Mouse (Mus musculus) CH12.LX (cell line): Measurements from ENCODE around the gene Nsf. TPM values are rescaled to one million over a fixed set of nuclear protein-coding genes. Genes with fewer than 3 reads are reported as not detected.
A peak's percentile ranks its signal among the peaks of the same experiment; 100 is the strongest.

Source experiments
- DNase-seq: peaks from one replicate; pipeline ENCODE4 v3.0.0-alpha.2; 2013; ENCODE audit errors: extremely low read depth
- H3K27ac ChIP-seq: 2 replicates; pipeline ENCODE4 v1.5.1; 2012; ENCODE audit warnings: low read depth, mild to moderate bottlenecking, control low read depth, moderate library complexity; ENCODE audit not compliant: insufficient read depth
- H3K27me3 ChIP-seq: replicated peaks from 2 replicates; pipeline ENCODE3; 2012; ENCODE audit warnings: inconsistent platforms
- H3K36me3 ChIP-seq, 2 experiments: replicated peaks in 1 of 2; 2 replicates each; pipeline versions ENCODE3 to v1.6.1; 2012; ENCODE audit warnings: inconsistent platforms in 1 of 2, low read length in 1 of 2, mild to moderate bottlenecking in 1 of 2, mixed read lengths in 1 of 2, moderate library complexity in 1 of 2; ENCODE audit not compliant: control insufficient read depth in 1 of 2, insufficient read depth in 1 of 2
- H3K4me1 ChIP-seq, 2 experiments: 2 replicates each; pipeline ENCODE4 v1.6.1; 2012; ENCODE audit warnings: inconsistent platforms in 1 of 2, moderate library complexity in 1 of 2; ENCODE audit not compliant: insufficient read depth in 2 of 2, control insufficient read depth in 1 of 2
- H3K4me2 ChIP-seq: 2 replicates; pipeline ENCODE4 v1.6.1; 2012; ENCODE audit warnings: low read depth, mild to moderate bottlenecking, control low read depth; ENCODE audit not compliant: poor library complexity, insufficient read depth, severe bottlenecking
- H3K4me3 ChIP-seq, 3 experiments: fragments of 150-350 bp in 1 of 3; sonication (generic) in 1 of 3; replicated peaks in 1 of 3; 2 replicates each; pipeline versions ENCODE3 to v1.5.1; 2011 to 2012; ENCODE audit warnings: low read depth in 2 of 3, low read length in 2 of 3, mild to moderate bottlenecking in 2 of 3, moderate library complexity in 2 of 3, control low read depth in 1 of 3, improper control_type of control experiment in 1 of 3, inconsistent platforms in 1 of 3, mixed read lengths in 1 of 3; ENCODE audit not compliant: poor library complexity in 1 of 3
- H3K79me2 ChIP-seq: replicated peaks from 2 replicates; pipeline ENCODE4 v1.6.1; 2012; ENCODE audit warnings: mild to moderate bottlenecking, moderate library complexity; ENCODE audit not compliant: control insufficient read depth, poor library complexity, insufficient read depth, severe bottlenecking; ENCODE audit errors: extremely low read depth
- H3K9ac ChIP-seq: 2 replicates; pipeline ENCODE4 v1.6.1; 2012; ENCODE audit warnings: low read depth, mild to moderate bottlenecking, control low read depth, moderate library complexity; ENCODE audit not compliant: insufficient read depth
- H3K9me3 ChIP-seq: replicated peaks from 2 replicates; pipeline ENCODE3; 2012; ENCODE audit warnings: low read length, inconsistent platforms, mixed read lengths
- CTCF ChIP-seq, 2 experiments: IDR thresholded peaks in 1 of 2; conservative IDR thresholded peaks in 1 of 2; 2 replicates each; pipeline ENCODE4 v1.5.1; 2011 to 2012; ENCODE audit warnings: low read depth in 2 of 2, low read length in 2 of 2, improper control_type of control experiment in 1 of 2, inconsistent platforms in 1 of 2, mild to moderate bottlenecking in 1 of 2, moderate library complexity in 1 of 2
- JUN ChIP-seq: IDR thresholded peaks from 2 replicates; pipeline ENCODE4 v1.6.1; 2011; ENCODE audit warnings: low read depth, mild to moderate bottlenecking, low read length, improper control_type of control experiment, moderate library complexity; ENCODE audit not compliant: insufficient read depth
- KAT2A ChIP-seq: IDR thresholded peaks from 2 replicates; pipeline ENCODE4 v1.6.1; 2012; ENCODE audit warnings: low read length, improper control_type of control experiment, inconsistent platforms; ENCODE audit not compliant: insufficient replicate concordance
- MAX ChIP-seq: IDR thresholded peaks from 2 replicates; pipeline ENCODE4 v1.6.1; 2011; ENCODE audit warnings: low read length, improper control_type of control experiment
- MAZ ChIP-seq: IDR thresholded peaks from 2 replicates; pipeline ENCODE4 v1.6.1; 2012; ENCODE audit warnings: low read depth, mild to moderate bottlenecking, inconsistent platforms, low read length, improper control_type of control experiment, moderate library complexity
- MXI1 ChIP-seq: IDR thresholded peaks from 2 replicates; pipeline ENCODE4 v1.6.1; 2011; ENCODE audit warnings: mild to moderate bottlenecking, low read depth, low read length, improper control_type of control experiment
- SIN3A ChIP-seq: IDR thresholded peaks from 2 replicates; pipeline ENCODE4 v1.6.1; 2012; ENCODE audit warnings: low read length, improper control_type of control experiment, inconsistent platforms
- SMC3 ChIP-seq: IDR thresholded peaks from 2 replicates; pipeline ENCODE4 v1.6.1; 2011; ENCODE audit warnings: low read depth, low read length, improper control_type of control experiment
- ZMIZ1 ChIP-seq: IDR thresholded peaks from 2 replicates; pipeline ENCODE4 v1.6.1; 2012; ENCODE audit warnings: low read depth, mild to moderate bottlenecking, inconsistent platforms, low read length, improper control_type of control experiment
- ZNF384 ChIP-seq: IDR thresholded peaks from 2 replicates; pipeline ENCODE4 v1.6.1; 2012; ENCODE audit warnings: low read depth, low read length, improper control_type of control experiment, inconsistent platforms
- dilution Hi-C: fragments of 300-500 bp; cut with MboI; formaldehyde crosslinking; loops from 2 replicates; pipeline ENCODE4 v1.14.3; 2020; ENCODE audit warnings: low sequenced_read_pairs; ENCODE audit not compliant: extremely low pct_unique_long_range_greater_than_20kb, extremely low pct_ligation_motif_present
- in situ Hi-C: fragments of 300-500 bp; cut with MboI; formaldehyde crosslinking; loops from 3 replicates; pipeline ENCODE4 v1.14.3; 2019; ENCODE audit warnings: low sequenced_read_pairs, low pct_ligation_motif_present, low pct_unique_long_range_greater_than_20kb, mixed read lengths
- polyA plus RNA-seq: library from polyadenylated mRNA; unstranded; fragments of >175 nt; gene quantifications from 2 replicates; pipeline ENCODE4 v1.2.1, GENCODE M21; 2012; ENCODE audit warnings: low read depth; ENCODE audit not compliant: insufficient read length
- total RNA-seq, 2 experiments: library from RNA; depleted of rRNA; stranded (reverse); fragments of 300-350 nt in 1 of 2; fragments of >200 nt in 1 of 2; gene quantifications; 2 replicates each; pipeline ENCODE4 v1.2.3; 2012 to 2014

Gene Nsf
- total and polyA plus RNA-seq, 3 experiments = 48.1 to 99.3 (median 50.9) TPM

GRCm38 (mm10) chr11:103923272-103923671 is 30.6 kb downstream of the Nsf start:
- H3K4me2 ChIP-seq = no peak overlapping the region
- H3K4me1 ChIP-seq = no peaks in the 10 kb centered on the region
- H3K4me3 ChIP-seq = no peak overlapping the region
- dilution Hi-C loops = no loop called here
- H3K9me3 ChIP-seq = no peaks in the 10 kb centered on the region
- no peaks in the 10 kb centered on the region for H3K79me2 ChIP-seq
- peaks cover 26 to 85% of the 10 kb centered on the region in 2 experiments for H3K36me3 ChIP-seq
- DNase-seq = no peak
- in situ Hi-C loops = no loop called here
- H3K27ac ChIP-seq = no peak overlapping the region
- peak in 1 of 2 experiments; percentile 33; a peak in 2 of 4 replicates for TF ChIP-seq CTCF (conservative IDR thresholded peaks at IDR 0.05 in 1 of 2, IDR thresholded peaks at IDR 0.05 in 1 of 2; ENCODE audit: low read depth in 2 of 2, low read length in 2 of 2)
- TF ChIP-seq MAZ = no peak
- no peak overlapping the region for H3K9ac ChIP-seq
- no peaks in the 10 kb centered on the region for H3K27me3 ChIP-seq

- H3K4me1 ChIP-seq = no peaks in the 10 kb centered on the region
- TF ChIP-seq KAT2A (no peak), MAX (no peak)
- TF ChIP-seq, all 38 proteins: peak for 0
- Histone ChIP-seq H3K4me3 (no peak overlapping the region), H3K9ac (no peak overlapping the region), H3K79me2 (no peaks in the 10 kb centered on the region), H3K4me2 (no peak overlapping the region), H3K27me3 (no peaks in the 10 kb centered on the region), H3K27ac (no peak overlapping the region), H3K36me3 (peaks cover 26 to 84% of the 10 kb centered on the region in 2 experiments), H3K9me3 (no peaks in the 10 kb centered on the region)
- no peak for DNase-seq
- in situ Hi-C loops (no loop called here), dilution Hi-C loops (no loop called here)
Measured at GRCm38 (mm10) chr11:103922812-103923211, 31.0 kb downstream of the Nsf start.

DNA sequence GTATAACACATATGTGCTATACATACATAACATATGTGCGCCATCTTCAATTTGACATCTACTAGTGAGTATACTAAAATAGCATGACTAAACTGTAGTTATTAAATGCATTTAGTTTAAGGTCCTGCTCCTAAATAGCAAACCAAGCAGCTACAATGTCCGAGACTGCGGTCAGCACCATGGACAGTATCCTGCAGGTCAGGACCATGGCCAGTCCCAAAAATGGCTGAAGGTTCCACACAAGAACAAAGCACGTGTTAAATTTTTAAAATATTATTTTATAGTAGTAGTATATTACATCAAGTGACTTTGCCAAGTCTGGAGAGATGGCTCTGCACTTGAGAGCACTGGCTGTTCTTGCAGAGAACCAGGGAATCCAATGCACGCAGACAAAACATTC is 33.2 kb downstream of the Nsf start:
- H3K79me2 ChIP-seq = no peaks in the 10 kb centered on the region
- no peaks in the 10 kb centered on the region for H3K9me3 ChIP-seq
- DNase-seq = peak; percentile 15
- no peaks in the 10 kb centered on the region for H3K27me3 ChIP-seq
- H3K4me3 ChIP-seq = no peak overlapping the region
- dilution Hi-C loops (no loop called here), in situ Hi-C loops (no loop called here)
- peaks cover 27 to 82% of the 10 kb centered on the region in 2 experiments for H3K36me3 ChIP-seq
- no peak overlapping the region for H3K4me2 ChIP-seq
- H3K4me1 ChIP-seq = peaks cover 2 to 14% of the 10 kb centered on the region in 2 experiments; a peak in 3 of 4 replicates
- no peak for TF ChIP-seq JUN
- peak; percentile 84 for TF ChIP-seq MXI1
- TF ChIP-seq SIN3A = peak; percentile 97
- H3K27ac ChIP-seq = no peak overlapping the region
- H3K9ac ChIP-seq = no peak overlapping the region

DNA sequence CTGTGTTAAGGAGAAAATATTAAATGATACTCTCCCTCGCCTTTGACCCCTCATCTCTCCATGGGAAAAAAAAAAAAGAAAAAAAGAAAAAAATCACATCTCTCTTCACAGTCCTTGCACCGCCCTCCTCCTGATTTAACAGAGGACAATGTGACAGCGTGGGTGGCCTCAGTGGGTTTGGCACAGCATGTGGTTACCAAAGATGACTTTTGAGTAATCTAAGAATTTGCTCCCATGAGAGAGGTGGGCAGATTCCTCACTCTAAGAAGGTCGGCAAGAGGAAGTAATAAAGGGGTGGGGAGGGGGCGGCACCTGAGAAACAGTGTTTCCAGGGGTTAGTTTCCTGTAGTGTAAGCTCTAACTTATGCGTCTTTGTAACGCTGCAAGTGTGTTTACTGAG is 37.0 kb downstream of the Nsf start:
- in situ Hi-C loops (no loop called here), dilution Hi-C loops (no loop called here)
- peaks cover 40 to 86% of the 10 kb centered on the region in 2 experiments for H3K36me3 ChIP-seq
- H3K79me2 ChIP-seq = no peaks in the 10 kb centered on the region
- H3K4me3 ChIP-seq = no peak overlapping the region
- H3K9ac ChIP-seq = no peak overlapping the region
- H3K4me1 ChIP-seq = peaks cover 2 to 14% of the 10 kb centered on the region in 2 experiments; a peak in 3 of 4 replicates
- no peaks in the 10 kb centered on the region for H3K27me3 ChIP-seq
- H3K27ac ChIP-seq = no peak overlapping the region
- TF ChIP-seq SIN3A (no peak), SMC3 (no peak), ZNF384 (peak; percentile 53; the same call in 1 of the 2 replicates), ZMIZ1 (no peak)
- no peak overlapping the region for H3K4me2 ChIP-seq
- peak; percentile 51 for DNase-seq
- H3K9me3 ChIP-seq = no peaks in the 10 kb centered on the region
